Mouse (Mus musculus): ENCODE measurements around the gene Scml4.

DNA sequence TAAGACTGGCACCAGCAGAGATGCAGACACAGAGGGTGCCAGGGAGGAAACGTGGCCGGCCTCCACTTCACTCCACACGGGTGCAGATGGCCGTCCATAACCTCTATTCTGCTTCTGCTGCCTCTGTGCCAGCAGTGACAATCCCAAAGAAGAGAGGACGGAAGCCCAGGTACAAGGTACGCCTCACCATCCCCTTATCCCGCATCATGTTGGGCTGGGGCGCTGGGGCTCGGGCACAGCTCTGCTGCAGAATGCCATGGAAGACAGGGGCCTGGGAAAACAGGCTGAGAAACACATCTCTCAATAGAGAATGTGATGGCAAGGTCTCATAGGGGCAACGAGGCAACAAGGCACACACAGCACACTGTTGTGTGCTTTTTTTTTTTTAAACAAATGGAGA lies 51.9 kb downstream of the Scml4 start:
- TF ChIP-seq POLR2A (IDR thresholded peaks at IDR 0.05; ENCODE audit: borderline replicate concordance, low read depth, low read length) (no peak), CTCF (IDR thresholded peaks at IDR 0.05; ENCODE audit: low read depth, low read length) (no peak)
